Mouse (Mus musculus) heart, embryonic 16.5 days (tissue): ENCODE results near the gene St8sia1. TPM values are rescaled to one million over a fixed set of nuclear protein-coding genes. Genes with fewer than 3 reads are reported as not detected.
A peak's percentile ranks its signal among the peaks of the same experiment; 100 is the strongest.

Experiments used
- ATAC-seq: fragments of 200-750 bp; cut with Nextera tagmentation; replicated peaks from 2 replicates; pipeline ENCODE4 v1.8.0; 2017; ENCODE audit warnings: moderate number of reproducible peaks; ENCODE audit not compliant: insufficient read depth, low FRiP score; ENCODE audit errors: extremely low read depth
- H3K27ac ChIP-seq: fragments of 300-500 bp; sonication (generic); 2 replicates; pipeline ENCODE4 v1.5.1; 2014; ENCODE audit warnings: mild to moderate bottlenecking, low read length, control low read depth, moderate library complexity
- H3K27me3 ChIP-seq: fragments of 300-500 bp; sonication (generic); 2 replicates; pipeline ENCODE4 v1.6.1; 2014; ENCODE audit warnings: low read length, mixed read lengths; ENCODE audit not compliant: control insufficient read depth, insufficient read depth
- H3K36me3 ChIP-seq: fragments of 300-500 bp; sonication (generic); 2 replicates; pipeline ENCODE4 v1.6.1; 2014; ENCODE audit not compliant: control insufficient read depth, insufficient read depth
- H3K4me1 ChIP-seq: fragments of 300-500 bp; sonication (generic); 2 replicates; pipeline ENCODE4 v1.6.1; 2014; ENCODE audit warnings: low read length, mixed read lengths; ENCODE audit not compliant: control insufficient read depth, insufficient read depth
- H3K4me2 ChIP-seq: fragments of 300-500 bp; sonication (generic); 2 replicates; pipeline ENCODE4 v1.6.1; 2014; ENCODE audit warnings: low read depth, mild to moderate bottlenecking, control low read depth, low read length
- H3K4me3 ChIP-seq: fragments of 300-500 bp; sonication (generic); 2 replicates; pipeline ENCODE4 v1.5.1; 2014; ENCODE audit warnings: mild to moderate bottlenecking, control low read depth, low read length
- H3K9ac ChIP-seq: fragments of 300-500 bp; sonication (generic); 2 replicates; pipeline ENCODE4 v1.6.1; 2014; ENCODE audit warnings: low read length, control low read depth
- H3K9me3 ChIP-seq: fragments of 300-500 bp; sonication (generic); replicated peaks from 2 replicates; pipeline ENCODE4 v1.6.1; 2016; ENCODE audit warnings: low read length; ENCODE audit not compliant: control insufficient read depth
- WGBS: fragments of 180-500 bp; shearing (Covaris S2); extraction: QIAGEN DNeasy Blood & Tissue Kit; methylation state at CpG from one replicate; pipeline ENCODE4 v1.1.7; 2014; 5-methylcytosine and 5-hydroxymethylcytosine counted together
- polyA plus RNA-seq: library from polyadenylated mRNA; unstranded; fragments of >200 nt; fragmentation: Nextera tagmentation; extraction: Ambion mirVana; gene quantifications from 2 replicates; pipeline ENCODE4 v1.2.1, GENCODE M21; 2015

The St8sia1 gene
- polyA plus RNA-seq, 1 experiment from 2014 or later, result 2.0 TPM

GRCm38 (mm10) chr6:142951564-142952308, 12.5 kb downstream of the St8sia1 start:
- ATAC-seq, result no peak
- Histone ChIP-seq H3K4me3 (no peak overlapping the region), H3K36me3 (no peaks in the 10 kb centered on the region), H3K9ac (no peak overlapping the region), H3K27me3 (no peaks in the 10 kb centered on the region), H3K27ac (0 out of 2 replicates have a peak overlapping the region, but pooled peaks have one; percentile 17), H3K4me1 (no peaks in the 10 kb centered on the region), H3K9me3 (no peaks in the 10 kb centered on the region), H3K4me2 (no peak overlapping the region)
- 73% methylated on average over 7 of the region's 7 CpGs for WGBS

- H3K9ac ChIP-seq, result no peak overlapping the region
- H3K4me1 ChIP-seq, result no peaks in the 10 kb centered on the region
- no peak for ATAC-seq
- 79% methylated on average over 11 of the region's 11 CpGs for WGBS
- H3K4me3 ChIP-seq, result no peak overlapping the region
- no peak overlapping the region for H3K4me2 ChIP-seq
- H3K9me3 ChIP-seq, result no peaks in the 10 kb centered on the region
- no peak overlapping the region for H3K27ac ChIP-seq
- H3K27me3 ChIP-seq, result no peaks in the 10 kb centered on the region
- no peaks in the 10 kb centered on the region for H3K36me3 ChIP-seq
These were observed 13.9 kb downstream of the St8sia1 start for GRCm38 (mm10) chr6:142950354-142950753.

- no peaks in the 10 kb centered on the region for H3K4me1 ChIP-seq
- no peak for ATAC-seq
- WGBS, result 79% methylated on average over 5 of the region's 5 CpGs
- no peaks in the 10 kb centered on the region for H3K36me3 ChIP-seq
- H3K27me3 ChIP-seq, result no peaks in the 10 kb centered on the region
- H3K4me3 ChIP-seq, result no peak overlapping the region
- H3K27ac ChIP-seq, result no peak overlapping the region
- no peaks in the 10 kb centered on the region for H3K9me3 ChIP-seq
- no peak overlapping the region for H3K4me2 ChIP-seq
- H3K9ac ChIP-seq, result no peak overlapping the region
These were observed 15.3 kb downstream of the St8sia1 start for GRCm38 (mm10) chr6:142948955-142949357.

GRCm38 (mm10) chr6:142947029-142947428, 17.2 kb downstream of the St8sia1 start:
- H3K4me2 ChIP-seq, result no peak overlapping the region
- H3K4me1 ChIP-seq, result no peaks in the 10 kb centered on the region
- H3K36me3 ChIP-seq, result no peaks in the 10 kb centered on the region
- WGBS, result 71% methylated on average over 6 of the region's 6 CpGs
- H3K9me3 ChIP-seq, result no peaks in the 10 kb centered on the region
- H3K27me3 ChIP-seq, result no peaks in the 10 kb centered on the region
- ATAC-seq, result no peak
- H3K9ac ChIP-seq, result no peak overlapping the region
- no peak overlapping the region for H3K27ac ChIP-seq
- H3K4me3 ChIP-seq, result no peak overlapping the region

GRCm38 (mm10) chr6:142946069-142946871, 18.0 kb downstream of the St8sia1 start:
- Histone ChIP-seq H3K4me2 (no peak overlapping the region), H3K36me3 (no peaks in the 10 kb centered on the region), H3K9me3 (no peaks in the 10 kb centered on the region), H3K4me3 (no peak overlapping the region), H3K9ac (no peak overlapping the region), H3K27me3 (no peaks in the 10 kb centered on the region), H3K27ac (no peak overlapping the region), H3K4me1 (no peaks in the 10 kb centered on the region)
- WGBS, result 62% methylated on average over 7 of the region's 8 CpGs
- ATAC-seq, result no peak

GRCm38 (mm10) chr6:142945461-142945860, 18.8 kb downstream of the St8sia1 start:
- WGBS, result 64% methylated on average over 2 of the region's 2 CpGs
- H3K27ac ChIP-seq, result no peak overlapping the region
- H3K36me3 ChIP-seq, result no peaks in the 10 kb centered on the region
- no peak overlapping the region for H3K4me2 ChIP-seq
- no peaks in the 10 kb centered on the region for H3K27me3 ChIP-seq
- H3K9me3 ChIP-seq, result no peaks in the 10 kb centered on the region
- H3K4me1 ChIP-seq, result no peaks in the 10 kb centered on the region
- H3K4me3 ChIP-seq, result no peak overlapping the region
- ATAC-seq, result no peak
- no peak overlapping the region for H3K9ac ChIP-seq

- Histone ChIP-seq H3K4me1 (no peaks in the 10 kb centered on the region), H3K27me3 (no peaks in the 10 kb centered on the region), H3K4me2 (no peak overlapping the region), H3K4me3 (no peak overlapping the region), H3K9ac (no peak overlapping the region), H3K36me3 (no peaks in the 10 kb centered on the region), H3K27ac (no peak overlapping the region), H3K9me3 (no peaks in the 10 kb centered on the region)
- 86% methylated on average over 3 of the region's 3 CpGs for WGBS
- ATAC-seq, result no peak
These were observed 19.8 kb downstream of the St8sia1 start for GRCm38 (mm10) chr6:142944470-142944869.

GRCm38 (mm10) chr6:142943419-142943818, 20.8 kb downstream of the St8sia1 start:
- Histone ChIP-seq H3K27me3 (no peaks in the 10 kb centered on the region), H3K27ac (no peak overlapping the region), H3K9me3 (no peaks in the 10 kb centered on the region), H3K4me2 (no peak overlapping the region), H3K9ac (no peak overlapping the region), H3K36me3 (no peaks in the 10 kb centered on the region), H3K4me3 (no peak overlapping the region), H3K4me1 (no peaks in the 10 kb centered on the region)
- no peak for ATAC-seq
- 80% methylated on average over 8 of the region's 8 CpGs for WGBS
